Mouse (Mus musculus) ovary, postnatal 10 days (tissue): ENCODE results near the gene Skiv2l.
"Not testable (repeated sequence)": the region's sequence is repeated elsewhere in the genome, so short reads cannot be mapped to it uniquely, and the experiment has no call there.

Experiments used
- DNase-seq: peaks from one replicate; pipeline ENCODE4 v3.0.0; 2022; ENCODE audit warnings: low spot score

Skiv2l gene

GRCm38 (mm10) chr17:34811275-34811674 is 38.7 kb downstream of the Skiv2l start:
- DNase-seq, result no peak

- not testable (repeated sequence) for DNase-seq
Measured at GRCm38 (mm10) chr17:34810811-34811210, 39.2 kb downstream of the Skiv2l start.

- DNase-seq, result not testable (repeated sequence)
Measured at GRCm38 (mm10) chr17:34810411-34810810, 39.6 kb downstream of the Skiv2l start.

GRCm38 (mm10) chr17:34808599-34809205 is 41.3 kb downstream of the Skiv2l start:
- no peak for DNase-seq

GRCm38 (mm10) chr17:34807176-34807575 is 42.8 kb downstream of the Skiv2l start:
- no peak for DNase-seq

- DNase-seq, result no peak
Measured at GRCm38 (mm10) chr17:34804871-34805562, 45.0 kb downstream of the Skiv2l start.

- not testable (repeated sequence) for DNase-seq
Measured at GRCm38 (mm10) chr17:34804301-34804700, 45.7 kb downstream of the Skiv2l start, which contains the start of gene Cyp21a1. Gene Cyp21a1 (minus strand): TSS chr17:34804561.

GRCm38 (mm10) chr17:34803367-34803766 is 46.6 kb downstream of the Skiv2l start:
- DNase-seq, result not testable (repeated sequence)

- DNase-seq, result not testable (repeated sequence)
Measured at GRCm38 (mm10) chr17:34802756-34803155, 47.3 kb downstream of the Skiv2l start.

- DNase-seq, result not testable (repeated sequence)
Measured at GRCm38 (mm10) chr17:34800781-34801305, 49.2 kb downstream of the Skiv2l start.

GRCm38 (mm10) chr17:34799531-34799925 is 50.5 kb downstream of the Skiv2l start:
- DNase-seq, result no peak

GRCm38 (mm10) chr17:34798866-34799530 is 51.0 kb downstream of the Skiv2l start:
- no peak for DNase-seq

- not testable (repeated sequence) for DNase-seq
Measured at GRCm38 (mm10) chr17:34798071-34798470, 51.9 kb downstream of the Skiv2l start.

- not testable (repeated sequence) for DNase-seq
Measured at GRCm38 (mm10) chr17:34797211-34797995, 52.6 kb downstream of the Skiv2l start.

GRCm38 (mm10) chr17:34796311-34797140 is 53.5 kb downstream of the Skiv2l start:
- DNase-seq, result no peak

- DNase-seq, result no peak
Measured at GRCm38 (mm10) chr17:34795633-34796032, 54.4 kb downstream of the Skiv2l start.

GRCm38 (mm10) chr17:34795016-34795415 is 55.0 kb downstream of the Skiv2l start:
- DNase-seq, result no peak
